Mouse (Mus musculus) gastrocnemius, adult 2 months (tissue): Measurements from ENCODE around the gene Gps2. TPM values are rescaled to one million over a fixed set of nuclear protein-coding genes. Genes with fewer than 3 reads are reported as not detected.
A peak's percentile ranks its signal among the peaks of the same experiment; 100 is the strongest.

ENCODE experiments used
- DNase-seq: peaks from one replicate; pipeline ENCODE4 v3.0.0; 2022
- H3K27ac ChIP-seq: fragments of 200-600 bp; 2 replicates; pipeline ENCODE4 v1.8.1; 2022; ENCODE audit warnings: mild to moderate bottlenecking
- H3K4me3 ChIP-seq: fragments of 200-600 bp; 2 replicates; pipeline ENCODE4 v1.8.1; 2022; ENCODE audit warnings: mild to moderate bottlenecking, moderate library complexity
- CTCF ChIP-seq: fragments of 200-600 bp; IDR thresholded peaks from 2 replicates; pipeline ENCODE4 v1.8.1; 2022; ENCODE audit warnings: antibody characterized with exemption, mild to moderate bottlenecking, moderate library complexity
- intact Hi-C: fragments of 180-260 bp; cut with DNase I; formaldehyde crosslinking; loops from one replicate; pipeline ENCODE4 v1.15.1; 2025
- total RNA-seq, 2 experiments: library from RNA; stranded (reverse); gene quantifications; 2 replicates each; pipeline ENCODE4 v1.2.3; 2021

Gps2 gene
- total RNA-seq, 2 experiments from 2014 or later = 47.1 to 49.6 TPM

DNA sequence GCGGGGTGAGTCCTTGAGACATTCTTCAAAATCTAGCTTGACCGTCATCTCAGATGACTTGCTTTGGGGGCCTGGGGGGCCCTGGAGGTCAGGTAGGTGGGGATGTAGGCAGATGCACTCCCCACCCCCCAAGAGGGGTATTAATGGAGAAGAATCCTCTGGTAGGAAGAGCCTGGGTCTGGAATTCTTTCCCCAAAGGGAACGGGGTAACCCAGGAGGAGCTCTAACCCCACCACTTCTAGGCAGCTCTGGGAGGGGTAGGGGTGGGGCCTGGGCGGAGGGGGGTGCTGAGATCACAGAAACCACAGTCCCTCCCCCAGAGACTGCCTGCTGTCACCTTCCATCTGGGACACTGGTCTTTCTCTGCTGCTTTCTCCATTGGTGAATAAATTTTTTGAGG, 18.4 kb upstream of the Gps2 start, which contains the start of gene Acap1:
Gene Acap1 (minus strand): TSS at position 249 of the 400 bp plus-strand sequence.
- H3K4me3 ChIP-seq = no peak within 1 kb of the TSS
- no peak for DNase-seq

GRCm38 (mm10) chr11:69899870-69900269, 13.8 kb upstream of the Gps2 start:
- Histone ChIP-seq H3K27ac (no peak overlapping the region; the same call in 1 of the 2 replicates), H3K4me3 (peak overlapping the region; percentile 93)
- intact Hi-C loops = loop anchor here (2.0 kb wide), 1 partner anchor 19 kb away; the partner anchor contains the start of gene Kctd11
- TF ChIP-seq CTCF = no peak
- DNase-seq = no peak

More for the DNA sequence above, 18.4 kb upstream of the Gps2 start, which contains the start of gene Acap1:
- intact Hi-C loops = no loop called here
- TF ChIP-seq CTCF = no peak
- H3K27ac ChIP-seq = no peak within 1 kb of the TSS

DNA sequence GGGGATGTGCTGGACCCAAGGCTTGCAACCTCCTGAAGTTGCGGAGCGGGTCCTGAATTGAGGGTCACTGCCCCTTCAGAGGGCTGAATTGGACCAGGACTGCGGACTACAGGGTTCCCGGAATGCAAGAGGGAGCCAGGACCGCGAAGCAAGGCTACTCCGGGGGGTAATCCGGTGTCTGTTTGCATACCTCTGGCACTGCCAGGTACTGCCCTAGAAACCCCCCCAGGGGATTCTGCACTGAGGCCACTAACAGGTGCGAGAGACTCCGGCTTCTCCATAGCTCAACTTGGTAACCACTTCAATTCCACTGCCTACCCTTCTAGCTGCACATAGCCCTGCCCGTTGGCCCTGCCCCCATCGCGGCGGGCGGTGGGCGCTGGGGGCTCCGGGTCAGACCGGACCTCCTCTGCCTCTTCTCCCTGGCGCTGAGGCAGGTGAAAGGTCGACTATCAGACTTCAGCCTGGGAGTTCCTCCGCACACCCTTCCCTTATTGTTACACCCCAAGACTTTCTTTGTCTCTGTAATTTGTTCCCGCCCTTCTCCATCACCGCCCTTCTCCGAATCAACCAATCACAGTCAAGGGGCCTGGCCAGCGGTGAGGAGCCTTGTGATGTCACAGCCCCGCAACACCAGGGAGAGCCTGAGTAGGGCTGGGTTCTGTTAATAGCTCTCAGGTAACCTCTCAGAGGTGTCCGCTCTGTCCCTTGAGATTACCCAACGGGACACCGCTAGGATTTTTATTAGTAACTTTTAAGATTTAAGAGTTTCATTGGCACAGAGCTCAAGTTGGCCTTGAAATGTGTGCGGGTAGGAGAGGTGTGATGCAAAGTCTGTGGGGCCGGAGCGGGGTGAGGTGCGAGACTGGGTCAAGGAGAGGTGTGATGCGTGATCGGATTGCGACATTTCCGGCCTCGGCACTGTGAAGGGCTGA, 12.9 kb upstream of the Gps2 start, which contains the start of the genes 2810408A11Rik and Neurl4:
Gene 2810408A11Rik (minus strand): TSS at position 517 of the 935 bp plus-strand sequence.
Gene Neurl4 (plus strand): TSS at position 602 of the 935 bp plus-strand sequence.
- Histone ChIP-seq H3K4me3 (peak within 1 kb of the TSS; percentile 93), H3K27ac (peak within 1 kb of the TSS; percentile 99)
- TF ChIP-seq CTCF = no peak
- peak; percentile 91 for DNase-seq
- intact Hi-C loops = loop anchor here (2.0 kb wide), 1 partner anchor 20 kb away; the partner anchor contains the start of gene Kctd11

DNA sequence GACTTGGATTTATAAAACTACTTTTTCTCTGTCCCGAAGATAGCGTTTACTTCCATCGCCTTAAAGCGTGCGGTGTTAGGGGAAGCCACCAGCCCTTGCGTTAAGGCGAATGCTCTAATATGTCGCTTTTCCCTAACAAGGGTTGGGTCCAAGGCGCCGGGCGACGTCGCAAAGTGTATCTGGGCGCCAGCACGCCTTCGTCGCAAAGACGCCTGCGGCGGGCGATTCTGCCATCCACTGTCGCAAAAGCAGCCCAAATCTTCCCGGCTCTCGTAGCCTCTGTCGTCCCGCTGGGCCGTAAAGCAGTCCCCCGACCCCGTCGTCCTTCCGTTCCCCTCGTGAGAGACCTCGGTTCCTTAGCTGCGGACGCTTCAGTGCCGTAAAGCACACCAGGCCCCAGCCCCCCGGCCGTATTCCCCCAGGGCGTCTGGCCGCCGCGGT, 12.3 kb upstream of the Gps2 start:
- Histone ChIP-seq H3K27ac (peak overlapping the region; percentile 99), H3K4me3 (peak overlapping the region; percentile 93)
- no peak for TF ChIP-seq CTCF
- intact Hi-C loops = loop anchor here (2.0 kb wide), 1 partner anchor 21 kb away; the partner anchor contains the start of gene Kctd11
- DNase-seq = peak; percentile 97

GRCm38 (mm10) chr11:69901993-69902392, 11.7 kb upstream of the Gps2 start:
- TF ChIP-seq CTCF = no peak
- no peak for DNase-seq
- intact Hi-C loops = loop anchor here (2.0 kb wide), 1 partner anchor 21 kb away; the partner anchor contains the start of gene Kctd11
- peak overlapping the region; percentile 93 for H3K4me3 ChIP-seq
- H3K27ac ChIP-seq = peak overlapping the region; percentile 99

DNA sequence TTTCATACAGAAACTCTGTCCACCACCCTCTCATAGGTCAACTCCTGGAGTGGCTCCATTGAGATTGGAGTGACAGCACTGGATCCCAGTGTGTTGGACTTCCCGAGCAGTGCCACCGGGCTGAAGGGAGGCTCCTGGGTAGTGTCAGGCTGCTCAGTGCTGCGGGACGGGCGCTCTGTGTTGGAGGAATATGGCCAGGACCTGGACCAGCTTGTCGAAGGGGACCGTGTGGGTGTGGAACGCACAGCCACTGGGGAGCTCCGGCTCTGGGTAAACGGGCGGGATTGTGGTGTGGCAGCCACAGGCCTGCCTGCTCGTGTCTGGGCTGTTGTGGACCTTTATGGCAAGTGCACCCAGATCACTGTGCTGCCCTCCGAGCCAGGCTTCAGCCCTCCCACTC, 10.7 kb upstream of the Gps2 start:
- Histone ChIP-seq H3K4me3 (peak overlapping the region; percentile 93), H3K27ac (no peak overlapping the region)
- no peak for DNase-seq
- TF ChIP-seq CTCF = no peak
- intact Hi-C loops = no loop called here

DNA sequence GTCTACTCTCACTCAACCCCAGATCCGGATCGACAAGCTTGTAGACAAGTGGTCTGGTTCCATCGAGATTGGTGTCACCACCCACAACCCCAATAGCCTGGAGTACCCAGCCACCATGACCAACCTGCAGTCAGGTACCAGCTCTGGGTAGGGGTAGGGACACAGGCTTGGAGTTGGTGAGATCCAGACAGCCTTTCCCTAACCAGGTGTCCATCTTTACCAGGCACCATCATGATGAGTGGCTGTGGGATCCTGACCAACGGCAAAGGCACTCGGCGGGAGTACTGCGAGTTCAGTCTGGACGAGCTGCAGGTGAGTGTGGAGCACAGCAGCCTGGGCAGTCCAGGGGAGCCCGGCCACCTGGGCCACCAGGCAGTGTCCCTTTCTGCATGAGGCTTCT, 9.4 kb upstream of the Gps2 start:
- Histone ChIP-seq H3K27ac (no peak overlapping the region), H3K4me3 (no peak overlapping the region)
- intact Hi-C loops = no loop called here
- DNase-seq = no peak
- no peak for TF ChIP-seq CTCF

DNA sequence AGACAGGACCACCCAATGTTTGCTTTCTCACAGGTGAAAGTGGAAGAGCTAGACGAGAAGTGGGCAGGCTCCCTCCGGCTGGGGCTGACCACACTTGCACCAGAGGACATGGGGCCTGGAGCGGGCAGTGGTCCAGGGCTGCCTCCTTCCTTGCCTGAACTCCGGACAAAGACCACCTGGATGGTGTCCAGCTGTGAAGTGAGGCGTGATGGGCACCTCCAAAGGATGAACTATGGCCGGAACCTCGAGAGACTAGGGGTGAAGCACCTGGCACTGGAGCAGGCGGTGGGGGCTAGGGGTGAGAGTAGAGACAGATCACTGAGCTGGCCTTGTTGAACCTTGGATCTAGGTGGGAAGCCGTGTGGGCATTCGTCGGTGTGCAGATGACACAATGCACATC, 5.0 kb upstream of the Gps2 start:
- intact Hi-C loops = no loop called here
- TF ChIP-seq CTCF = no peak

GRCm38 (mm10) chr11:69909174-69909573, 4.5 kb upstream of the Gps2 start:
- DNase-seq = no peak
- Histone ChIP-seq H3K4me3 (no peak overlapping the region), H3K27ac (no peak overlapping the region)
- intact Hi-C loops = no loop called here
- TF ChIP-seq CTCF = no peak

More for the DNA sequence above, 5.0 kb upstream of the Gps2 start:
- no peak overlapping the region for H3K4me3 ChIP-seq
- no peak for DNase-seq
- no peak overlapping the region for H3K27ac ChIP-seq

- no peak for TF ChIP-seq CTCF
- Histone ChIP-seq H3K4me3 (no peak overlapping the region), H3K27ac (no peak overlapping the region)
- no peak for DNase-seq
- intact Hi-C loops = loop anchor here (10.0 kb wide), 1 partner anchor 805 kb away; no protein-coding TSS in a partner anchor
Observed at GRCm38 (mm10) chr11:69910177-69910576, 3.5 kb upstream of the Gps2 start.

DNA sequence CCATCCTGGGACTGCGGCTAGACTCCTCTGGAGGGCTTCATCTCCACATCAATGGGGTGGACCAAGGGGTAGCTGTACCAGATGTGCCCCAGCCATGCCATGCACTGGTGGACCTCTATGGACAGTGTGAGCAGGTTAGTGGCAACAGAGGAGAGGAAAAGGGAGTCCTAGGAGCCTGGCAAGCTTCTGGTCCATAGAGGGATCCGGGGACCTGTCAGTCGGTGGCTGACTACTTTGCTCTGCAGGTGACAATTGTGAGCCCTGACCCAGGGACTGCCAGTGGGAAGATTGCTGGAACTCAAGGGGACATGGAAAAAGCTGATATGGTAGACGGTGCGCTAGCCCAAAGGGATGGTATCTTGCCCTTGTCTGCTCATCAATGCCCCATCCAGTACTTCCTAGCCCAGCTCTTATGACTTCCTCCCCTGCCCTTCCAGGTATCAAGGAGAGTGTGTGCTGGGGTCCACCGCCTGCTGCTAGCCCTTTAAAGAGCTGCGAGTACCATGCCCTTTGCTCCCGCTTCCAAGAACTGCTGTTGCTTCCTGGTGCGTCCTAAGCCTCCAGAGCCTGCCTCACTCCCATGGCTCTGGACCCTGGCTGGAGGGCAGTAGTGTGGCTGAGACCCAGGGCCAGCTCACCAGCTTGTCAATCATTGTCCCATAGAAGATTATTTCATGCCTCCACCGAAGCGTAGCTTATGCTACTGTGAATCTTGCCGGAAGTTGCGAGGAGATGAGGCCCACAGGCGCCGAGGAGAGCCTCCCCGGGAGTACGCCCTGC, 2.7 kb upstream of the Gps2 start:
- no peak for DNase-seq
- no peak overlapping the region for H3K27ac ChIP-seq
- no peak overlapping the region for H3K4me3 ChIP-seq
- no peak for TF ChIP-seq CTCF
- intact Hi-C loops = loop anchor here (10.0 kb wide), 1 partner anchor 806 kb away; no protein-coding TSS in a partner anchor

GRCm38 (mm10) chr11:69911701-69912100, 2.0 kb upstream of the Gps2 start:
- no peak overlapping the region for H3K4me3 ChIP-seq
- intact Hi-C loops = loop anchor here (10.0 kb wide), 1 partner anchor 807 kb away; no protein-coding TSS in a partner anchor
- no peak overlapping the region for H3K27ac ChIP-seq
- no peak for DNase-seq
- TF ChIP-seq CTCF = no peak
